Mouse (Mus musculus) limb, embryonic 13.5 days (tissue): ENCODE results near the gene Spag6l. TPM values are rescaled to one million over a fixed set of nuclear protein-coding genes. Genes with fewer than 3 reads are reported as not detected.
"Not testable (repeated sequence)": the region's sequence is repeated elsewhere in the genome, so short reads cannot be mapped to it uniquely, and the experiment has no call there.

Experiments
- ATAC-seq: fragments of 200-750 bp; cut with Nextera tagmentation; 2 replicates; pipeline ENCODE4 v1.8.0; 2017; ENCODE audit warnings: low read depth, moderate number of reproducible peaks, moderate TSS enrichment; ENCODE audit not compliant: low FRiP score
- H3K27ac ChIP-seq: fragments of 300-500 bp; sonication (generic); 2 replicates; pipeline ENCODE4 v1.5.1; 2015; ENCODE audit warnings: inconsistent platforms, mild to moderate bottlenecking, moderate library complexity
- H3K27me3 ChIP-seq: fragments of 300-500 bp; sonication (generic); 2 replicates; pipeline ENCODE4 v1.6.1; 2015; ENCODE audit warnings: mild to moderate bottlenecking, inconsistent platforms
- H3K36me3 ChIP-seq: fragments of 300-500 bp; sonication (generic); 2 replicates; pipeline ENCODE4 v1.6.1; 2015; ENCODE audit warnings: inconsistent platforms, mild to moderate bottlenecking, moderate library complexity
- H3K4me1 ChIP-seq: fragments of 300-500 bp; sonication (generic); 2 replicates; pipeline ENCODE4 v1.6.1; 2015; ENCODE audit warnings: inconsistent platforms
- H3K4me2 ChIP-seq: fragments of 300-500 bp; sonication (generic); replicated peaks from 2 replicates; pipeline ENCODE4 v1.6.1; 2015; ENCODE audit warnings: inconsistent platforms, mild to moderate bottlenecking, moderate library complexity
- H3K4me3 ChIP-seq: fragments of 300-500 bp; sonication (generic); 2 replicates; pipeline ENCODE4 v1.5.1; 2015; ENCODE audit warnings: moderate library complexity, mild to moderate bottlenecking, inconsistent platforms
- H3K9ac ChIP-seq: fragments of 300-500 bp; sonication (generic); 2 replicates; pipeline ENCODE4 v1.6.1; 2015; ENCODE audit warnings: mild to moderate bottlenecking, inconsistent platforms
- H3K9me3 ChIP-seq: fragments of 300-500 bp; sonication (generic); 2 replicates; pipeline ENCODE4 v1.6.1; 2016; ENCODE audit warnings: inconsistent platforms
- WGBS: fragments of 180-500 bp; shearing (Covaris S2); methylation state at CpG from one replicate; pipeline ENCODE4 v1.1.7; 2015; 5-methylcytosine and 5-hydroxymethylcytosine counted together
- polyA plus RNA-seq: library from polyadenylated mRNA; unstranded; fragments of >200 nt; fragmentation: Nextera tagmentation; extraction: Ambion mirVana; gene quantifications from 2 replicates; pipeline ENCODE4 v1.2.1, GENCODE M21; 2015

Gene Spag6l
- 0.11 and 0.13 TPM in 2 replicates for polyA plus RNA-seq

GRCm38 (mm10) chr16:16828757-16829615 lies at the start of gene Spag6l:
Spag6l (minus strand) TSS chr16:16829456.
- H3K4me2 ChIP-seq = peak within 1 kb of the TSS; percentile 82
- H3K4me3 ChIP-seq = peak within 1 kb of the TSS; percentile 42
- H3K9ac ChIP-seq = peak within 1 kb of the TSS; percentile 31; the same call in 1 of the 2 replicates
- ATAC-seq = peak; percentile 90
- H3K27me3 ChIP-seq = no peaks in the 10 kb centered on the region
- H3K4me1 ChIP-seq = peaks cover 6% of the 10 kb centered on the region; the same call in 1 of the 2 replicates
- no peaks in the 10 kb centered on the region for H3K36me3 ChIP-seq
- no peaks in the 10 kb centered on the region for H3K9me3 ChIP-seq
- H3K27ac ChIP-seq = no peak within 1 kb of the TSS
- 8% methylated on average over 33 of the region's 33 CpGs for whole genome bisulfite sequencing

DNA sequence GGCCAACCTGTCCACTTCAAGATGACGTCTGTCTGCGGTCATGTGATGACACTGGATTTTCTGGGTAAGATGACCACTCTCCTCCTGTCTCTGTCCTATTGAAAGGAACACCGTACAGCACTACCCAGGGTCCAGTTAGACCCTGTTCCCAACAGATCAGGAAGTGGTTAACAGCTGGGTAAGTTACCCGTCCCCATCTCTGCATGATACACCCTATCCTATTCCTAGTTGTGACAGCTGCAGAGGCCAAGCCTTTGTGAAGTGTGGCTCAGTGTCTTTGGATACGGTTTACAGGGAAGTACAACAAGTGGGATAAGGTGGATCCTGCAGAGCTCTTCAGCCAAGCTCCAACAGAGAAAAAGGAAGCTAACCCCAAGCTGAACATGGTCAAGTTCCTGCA lies 49.8 kb upstream of the Spag6l start:
- Histone ChIP-seq H3K36me3 (peaks cover 86% of the 10 kb centered on the region), H3K9ac (no peak overlapping the region), H3K27me3 (no peaks in the 10 kb centered on the region), H3K4me3 (no peak overlapping the region), H3K27ac (no peak overlapping the region), H3K4me1 (no peaks in the 10 kb centered on the region), H3K4me2 (no peak overlapping the region), H3K9me3 (peaks cover 4% of the 10 kb centered on the region; the same call in 1 of the 2 replicates)
- peak; percentile 61; the same call in 1 of the 2 replicates for ATAC-seq
- whole genome bisulfite sequencing = 87% methylated on average over 5 of the region's 5 CpGs

- H3K27me3 ChIP-seq = no peaks in the 10 kb centered on the region
- peak; percentile 96 for ATAC-seq
- H3K4me2 ChIP-seq = peak within 1 kb of the TSS; percentile 74
- peak within 1 kb of the TSS; percentile 94 for H3K27ac ChIP-seq
- peak within 1 kb of the TSS; percentile 92 for H3K9ac ChIP-seq
- H3K9me3 ChIP-seq = no peaks in the 10 kb centered on the region
- peaks cover 10% of the 10 kb centered on the region for H3K4me1 ChIP-seq
- H3K4me3 ChIP-seq = peak within 1 kb of the TSS; percentile 78
- WGBS = under 1% methylated on average over 49 of the region's 49 CpGs
- H3K36me3 ChIP-seq = peaks cover 7% of the 10 kb centered on the region
These were observed 41.5 kb upstream of the Spag6l start, which contains the start of the genes Top3b and Vpreb1 for GRCm38 (mm10) chr16:16870617-16871331. Top3b (plus strand) TSS chr16:16870736. Vpreb1 (minus strand) TSS chr16:16870843.

DNA sequence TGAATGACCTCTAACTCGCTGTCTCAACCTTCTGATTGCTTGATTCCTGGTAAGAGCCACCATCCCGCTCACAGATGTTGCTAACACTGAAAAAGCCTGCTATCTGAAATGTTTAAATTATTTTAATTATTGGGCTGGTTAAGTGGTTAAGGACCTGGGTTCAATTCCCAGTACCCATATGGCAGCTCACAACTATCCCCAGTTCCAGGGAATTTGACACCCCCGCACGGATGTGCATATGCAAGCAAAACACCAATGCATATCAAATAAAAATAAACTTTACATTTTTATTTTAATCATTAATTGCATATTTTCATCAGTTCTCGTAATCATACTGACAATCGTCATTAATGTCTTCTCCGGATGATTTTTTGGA lies 41.0 kb upstream of the Spag6l start:
- H3K9me3 ChIP-seq = no peaks in the 10 kb centered on the region
- peak overlapping the region; percentile 78 for H3K4me3 ChIP-seq
- peak; percentile 51 for ATAC-seq
- peak overlapping the region; percentile 92 for H3K9ac ChIP-seq
- H3K27ac ChIP-seq = peak overlapping the region; percentile 94
- WGBS = 35% methylated on average over 7 of the region's 7 CpGs
- H3K36me3 ChIP-seq = peaks cover 4% of the 10 kb centered on the region
- H3K4me2 ChIP-seq = peak overlapping the region; percentile 74
- H3K4me1 ChIP-seq = peaks cover 10% of the 10 kb centered on the region
- H3K27me3 ChIP-seq = no peaks in the 10 kb centered on the region

DNA sequence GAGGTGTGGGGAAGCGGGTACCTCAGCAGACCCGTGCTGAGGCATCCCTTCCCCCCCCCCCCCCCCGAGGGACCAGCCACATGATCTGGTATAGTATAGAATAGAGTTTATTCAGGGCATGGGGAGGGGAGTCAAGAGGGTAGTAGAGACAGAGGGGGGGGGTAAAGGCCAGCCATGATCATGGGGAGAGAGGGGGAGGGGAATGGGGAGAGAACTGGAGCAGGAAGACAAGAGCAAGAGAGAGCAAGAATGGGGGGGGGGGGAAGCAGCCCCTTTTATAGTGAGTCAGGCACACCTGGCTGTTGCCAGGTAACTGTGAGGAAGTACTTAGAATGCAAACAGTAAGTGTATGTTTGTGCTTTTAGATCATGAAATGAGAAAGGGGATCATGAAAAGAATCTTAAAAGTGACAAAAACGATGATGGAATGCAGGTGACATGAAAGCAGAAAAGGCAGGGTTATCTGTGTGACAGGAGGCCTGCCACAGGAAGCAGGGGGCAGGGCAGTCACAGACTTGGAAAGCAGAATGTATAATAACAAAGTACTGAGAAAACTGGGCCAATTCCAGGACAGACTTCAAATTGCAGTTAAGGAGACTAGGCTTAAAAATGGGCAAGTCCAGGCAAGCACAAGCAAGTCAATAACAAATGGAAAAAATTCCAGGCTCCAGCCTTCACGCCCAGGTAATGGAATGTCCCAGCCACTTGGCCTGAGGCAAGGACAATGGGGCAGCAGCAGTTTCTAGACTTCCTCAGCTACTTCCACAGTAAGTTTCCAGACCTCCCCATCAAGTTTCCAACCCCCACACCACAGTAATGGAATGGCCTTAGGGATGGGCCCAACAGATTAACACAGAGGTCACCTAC lies 36.7 kb upstream of the Spag6l start:
- Histone ChIP-seq H3K9ac (no peak overlapping the region), H3K27me3 (no peaks in the 10 kb centered on the region), H3K27ac (no peak overlapping the region), H3K9me3 (no peaks in the 10 kb centered on the region), H3K4me1 (no peaks in the 10 kb centered on the region), H3K4me2 (no peak overlapping the region), H3K36me3 (no peaks in the 10 kb centered on the region), H3K4me3 (no peak overlapping the region)
- WGBS = 39% methylated on average over 4 of the region's 5 CpGs
- no peak for ATAC-seq

DNA sequence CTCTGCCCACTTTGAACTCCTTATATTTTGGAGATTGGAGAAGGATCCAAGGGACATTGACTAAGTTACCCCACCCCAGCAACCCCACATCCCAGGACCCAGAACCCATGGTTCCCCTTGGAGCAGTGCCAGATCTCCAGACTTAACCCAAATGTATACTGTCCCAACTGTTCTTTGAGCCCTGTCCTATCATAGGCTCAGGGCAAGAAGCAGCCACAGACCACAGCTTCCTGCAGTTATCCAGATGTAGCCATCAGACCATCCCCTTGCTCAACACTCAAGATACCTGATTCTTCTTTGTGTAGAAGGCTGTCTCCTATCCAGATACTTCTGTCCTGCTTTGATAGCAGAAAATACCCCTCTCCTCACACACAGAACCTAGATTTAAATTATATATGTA lies 36.0 kb upstream of the Spag6l start:
- Histone ChIP-seq H3K4me3 (no peak overlapping the region), H3K27me3 (no peaks in the 10 kb centered on the region), H3K4me1 (no peaks in the 10 kb centered on the region), H3K4me2 (no peak overlapping the region), H3K36me3 (no peaks in the 10 kb centered on the region), H3K9ac (no peak overlapping the region), H3K27ac (no peak overlapping the region), H3K9me3 (no peaks in the 10 kb centered on the region)
- ATAC-seq = no peak

GRCm38 (mm10) chr16:16863978-16864377 lies 34.7 kb upstream of the Spag6l start, which contains the start of gene Igll1:
Igll1 (minus strand) TSS chr16:16863985.
- no peak for ATAC-seq

GRCm38 (mm10) chr16:16862288-16862687 lies 33.0 kb upstream of the Spag6l start:
- H3K4me2 ChIP-seq = no peak overlapping the region
- 72% methylated on average over 3 of the region's 3 CpGs for WGBS
- H3K27ac ChIP-seq = no peak overlapping the region
- no peak overlapping the region for H3K9ac ChIP-seq
- no peaks in the 10 kb centered on the region for H3K27me3 ChIP-seq
- no peaks in the 10 kb centered on the region for H3K4me1 ChIP-seq
- no peak for ATAC-seq
- no peaks in the 10 kb centered on the region for H3K9me3 ChIP-seq
- no peak overlapping the region for H3K4me3 ChIP-seq
- H3K36me3 ChIP-seq = no peaks in the 10 kb centered on the region

More at GRCm38 (mm10) chr16:16863978-16864377, 34.7 kb upstream of the Spag6l start, which contains the start of gene Igll1:
- H3K36me3 ChIP-seq = no peaks in the 10 kb centered on the region
- H3K27me3 ChIP-seq = no peaks in the 10 kb centered on the region
- H3K4me1 ChIP-seq = no peaks in the 10 kb centered on the region
- H3K9me3 ChIP-seq = no peaks in the 10 kb centered on the region
- H3K4me3 ChIP-seq = no peak within 1 kb of the TSS
- no peak within 1 kb of the TSS for H3K4me2 ChIP-seq
- no peak within 1 kb of the TSS for H3K27ac ChIP-seq
- H3K9ac ChIP-seq = no peak within 1 kb of the TSS
- WGBS = 65% methylated on average over 2 of the region's 2 CpGs

- no peak for ATAC-seq
- WGBS = 72% methylated on average over 13 of the region's 13 CpGs
- H3K4me1 ChIP-seq = no peaks in the 10 kb centered on the region
- H3K4me3 ChIP-seq = no peak overlapping the region
- no peaks in the 10 kb centered on the region for H3K27me3 ChIP-seq
- H3K9ac ChIP-seq = no peak overlapping the region
- H3K4me2 ChIP-seq = no peak overlapping the region
- H3K36me3 ChIP-seq = no peaks in the 10 kb centered on the region
- no peak overlapping the region for H3K27ac ChIP-seq
- no peaks in the 10 kb centered on the region for H3K9me3 ChIP-seq
These were observed 27.6 kb upstream of the Spag6l start for GRCm38 (mm10) chr16:16856731-16857476.

DNA sequence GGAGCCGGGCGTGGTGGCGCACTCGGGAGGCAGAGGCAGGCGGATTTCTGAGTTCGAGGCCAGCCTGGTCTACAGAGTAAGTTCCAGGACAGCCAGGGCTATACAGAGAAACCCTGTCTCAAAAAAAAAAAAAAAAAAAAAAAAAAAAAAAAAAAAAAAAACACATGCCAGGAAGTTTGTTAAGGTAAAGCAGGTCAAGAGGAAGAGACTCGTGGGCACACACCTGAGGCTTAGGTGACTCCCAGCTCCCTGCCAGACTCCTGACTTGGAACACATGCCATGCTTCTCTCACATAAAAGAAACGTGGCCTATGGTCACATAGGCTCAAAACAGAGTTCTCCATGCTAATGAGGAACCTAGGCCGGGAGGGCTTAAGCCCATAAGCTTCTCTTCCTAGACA lies 26.8 kb upstream of the Spag6l start:
- WGBS = 77% methylated on average over 9 of the region's 9 CpGs
- not testable (repeated sequence) for H3K27ac ChIP-seq, H3K4me2 ChIP-seq, H3K4me3 ChIP-seq, H3K9ac ChIP-seq, H3K36me3 ChIP-seq, H3K9me3 ChIP-seq, H3K27me3 ChIP-seq, ATAC-seq, H3K4me1 ChIP-seq

DNA sequence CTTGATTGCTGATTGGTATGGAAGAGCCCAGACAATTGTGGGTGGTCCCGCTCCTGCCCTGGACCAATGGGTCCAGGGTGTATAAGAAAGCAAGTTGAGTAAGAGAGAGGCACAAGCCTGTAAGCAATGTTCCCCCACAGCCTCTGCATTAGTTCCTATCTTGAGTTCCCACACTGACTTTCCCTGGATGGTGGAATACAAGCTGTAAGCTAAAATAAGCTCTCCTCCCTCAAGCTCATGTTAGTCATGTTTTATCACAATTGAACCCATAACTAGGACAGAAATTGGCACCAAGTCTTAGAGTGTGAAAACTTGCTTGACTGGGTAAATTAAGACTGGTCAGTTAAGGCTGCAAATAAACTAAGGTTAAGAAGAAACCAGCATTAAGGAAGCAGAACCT lies 26.3 kb upstream of the Spag6l start:
- no peaks in the 10 kb centered on the region for H3K27me3 ChIP-seq
- no peaks in the 10 kb centered on the region for H3K36me3 ChIP-seq
- no peaks in the 10 kb centered on the region for H3K4me1 ChIP-seq
- no peak overlapping the region for H3K4me3 ChIP-seq
- H3K4me2 ChIP-seq = no peak overlapping the region
- no peak overlapping the region for H3K27ac ChIP-seq
- no peaks in the 10 kb centered on the region for H3K9me3 ChIP-seq
- WGBS = 83% methylated on average over 1 of the region's 1 CpGs
- no peak overlapping the region for H3K9ac ChIP-seq
- ATAC-seq = no peak
